Mouse (Mus musculus) neutrophil, adult 65 days (primary cell): ENCODE results near the gene Abhd8. TPM values are rescaled to one million over a fixed set of nuclear protein-coding genes. Genes with fewer than 3 reads are reported as not detected.

Experiments used
- total RNA-seq: library from RNA; stranded (reverse); gene quantifications from 2 replicates; pipeline ENCODE4 v1.2.4, GENCODE M21; 2023

The Abhd8 gene
- 3.6 and 5.1 TPM in 2 replicates for total RNA-seq

GRCm38 (mm10) chr8:71463188-71464033, at the start of gene Abhd8:
Gene Abhd8 (minus strand): TSS chr8:71463655.

GRCm38 (mm10) chr8:71511644-71512043, 48.2 kb upstream of the Abhd8 start, which contains the start of gene Plvap:
Gene Plvap (minus strand): TSS chr8:71511752.

GRCm38 (mm10) chr8:71487691-71488445, 24.4 kb upstream of the Abhd8 start, which contains the start of gene Gtpbp3:
Gene Gtpbp3 (plus strand): TSS chr8:71488103.

GRCm38 (mm10) chr8:71485142-71486135, 22.0 kb upstream of the Abhd8 start, which contains the start of gene Ano8:
Gene Ano8 (minus strand): TSS chr8:71485963.

GRCm38 (mm10) chr8:71468916-71469315, 5.5 kb upstream of the Abhd8 start, which contains the start of gene Dda1:
Gene Dda1 (plus strand): TSS chr8:71469199.

GRCm38 (mm10) chr8:71464513-71465500, 1.4 kb upstream of the Abhd8 start, which contains the start of gene Mrpl34:
Gene Mrpl34 (plus strand): TSS chr8:71464959.

Other genes starting within 250 kb of the Abhd8 start
- gene Myo9b, start 190.9 kb downstream of the Abhd8 start, total RNA-seq = 142 and 167 TPM in 2 replicates
- gene Haus8, start 190.7 kb downstream of the Abhd8 start, total RNA-seq = 43.6 and 80.1 TPM in 2 replicates
- 129 and 136 TPM in 2 replicates for gene Use1, start 96.8 kb downstream of the Abhd8 start, total RNA-seq
- 19.2 and 21.5 TPM in 2 replicates for gene Ocel1, start 92.4 kb downstream of the Abhd8 start, total RNA-seq
- 8.2 and 8.6 TPM in 2 replicates for gene Nr2f6, start 81.7 kb downstream of the Abhd8 start, total RNA-seq
- gene Ushbp1, start 67.9 kb downstream of the Abhd8 start, total RNA-seq = 0.16 TPM in 1 of 2 replicates, not detected in the other
- gene Babam1, start 66.8 kb downstream of the Abhd8 start, total RNA-seq = 48.3 and 53.8 TPM in 2 replicates
- gene Ankle1, start 57.6 kb downstream of the Abhd8 start, total RNA-seq = 11.3 and 13.8 TPM in 2 replicates
- gene Mrpl34, start 1.3 kb upstream of the Abhd8 start, total RNA-seq = 17.4 and 18.6 TPM in 2 replicates
- 70.0 and 77.1 TPM in 2 replicates for gene Dda1, start 5.5 kb upstream of the Abhd8 start, total RNA-seq
- 3.0 and 3.9 TPM in 2 replicates for gene Ano8, start 22.3 kb upstream of the Abhd8 start, total RNA-seq
- gene Gtpbp3, start 24.4 kb upstream of the Abhd8 start, total RNA-seq = 7.4 and 8.6 TPM in 2 replicates
- 0.47 TPM in 1 of 2 replicates, not detected in the other for gene Plvap, start 48.1 kb upstream of the Abhd8 start, total RNA-seq
- gene Ccdc194, start 62.1 kb upstream of the Abhd8 start, total RNA-seq = not detected in 2 replicates
- 10.9 and 16.2 TPM in 2 replicates for gene Bst2, start 73.8 kb upstream of the Abhd8 start, total RNA-seq
- gene Mvb12a, start 79.3 kb upstream of the Abhd8 start, total RNA-seq = 27.6 and 31.6 TPM in 2 replicates
- gene Tmem221, start 95.2 kb upstream of the Abhd8 start, total RNA-seq = 0.32 TPM in 1 of 2 replicates, not detected in the other
- gene Nxnl1, start 102.9 kb upstream of the Abhd8 start, total RNA-seq = not detected in 2 replicates
- gene Slc27a1, start 105.2 kb upstream of the Abhd8 start, total RNA-seq = 0.92 and 1.0 TPM in 2 replicates
- gene Pgls, start 128.5 kb upstream of the Abhd8 start, total RNA-seq = 74.4 and 81.6 TPM in 2 replicates
- gene Fam129c, start 134.0 kb upstream of the Abhd8 start, total RNA-seq = 5.7 and 14.9 TPM in 2 replicates
- 41.4 and 44.9 TPM in 2 replicates for gene Colgalt1, start 147.3 kb upstream of the Abhd8 start, total RNA-seq
- gene Unc13a, start 208.1 kb upstream of the Abhd8 start, total RNA-seq = 0.05 TPM in 1 of 2 replicates, not detected in the other
- 13.1 and 17.7 TPM in 2 replicates for gene Jak3, start 212.6 kb upstream of the Abhd8 start, total RNA-seq
- gene Insl3, start 225.6 kb upstream of the Abhd8 start, total RNA-seq = 4.4 and 7.4 TPM in 2 replicates
- gene B3gnt3, start 238.1 kb upstream of the Abhd8 start, total RNA-seq = 0.16 TPM in 1 of 2 replicates, not detected in the other